Mouse (Mus musculus): ENCODE measurements around the gene Gm10318. TPM values are rescaled to one million over a fixed set of nuclear protein-coding genes. Genes with fewer than 3 reads are reported as not detected.

Gm10318 gene
- polyA plus RNA-seq, 1 experiment from 2014 or later, result not detected

DNA sequence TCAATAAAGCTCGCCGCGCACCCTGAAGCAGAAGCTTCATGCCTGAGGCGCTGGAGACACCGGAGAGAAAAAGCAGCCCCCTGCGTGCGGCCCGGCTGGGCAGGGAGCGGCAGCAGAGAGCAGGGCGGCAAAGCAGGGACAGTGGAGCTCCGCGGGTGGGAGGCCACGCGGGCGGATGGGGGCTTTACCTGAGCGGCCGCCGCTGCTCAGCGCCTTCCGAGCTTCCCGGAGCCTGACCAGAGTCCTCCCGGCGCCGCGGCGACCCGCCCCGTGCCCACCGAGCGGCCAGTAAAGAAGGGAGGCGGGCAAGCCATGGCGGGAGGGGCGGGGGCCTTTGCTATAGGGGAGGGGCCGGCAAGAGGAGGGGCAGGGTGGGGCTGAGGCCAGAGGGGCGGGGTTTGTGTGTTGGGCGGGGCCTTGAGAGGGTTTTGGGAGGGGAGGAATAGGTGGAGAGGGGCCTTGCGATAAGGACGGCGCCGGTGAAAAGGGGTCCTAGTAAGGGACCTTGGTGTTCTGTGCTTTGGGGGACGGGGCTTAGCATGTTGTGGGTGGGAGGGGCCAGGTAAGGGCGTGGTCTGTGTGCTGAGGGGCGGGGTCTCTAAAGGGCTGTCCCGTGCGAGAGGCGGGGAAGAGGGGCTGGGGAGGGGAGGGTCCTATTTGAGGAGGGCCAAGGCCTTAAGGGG lies 49.7 kb downstream of the Gm10318 start, which contains the start of gene Lrrc3:
Gene Lrrc3 (minus strand): TSS at position 326 of the 683 bp plus-strand sequence.
- ATAC-seq (replicated peaks; ENCODE audit: extremely low read depth, insufficient read depth, low FRiP score), result peak; percentile 68
- H3K4me1 ChIP-seq (ENCODE audit: control insufficient read depth, insufficient read depth, low read length), result peaks cover 10% of the 10 kb centered on the region
- 2% methylated on average over 46 of the region's 46 CpGs for WGBS
- peak within 1 kb of the TSS; percentile 77 for H3K4me2 ChIP-seq (ENCODE audit: low read depth, low read length)
- H3K36me3 ChIP-seq (ENCODE audit: control insufficient read depth, insufficient read depth), result no peaks in the 10 kb centered on the region
- H3K27me3 ChIP-seq (ENCODE audit: control insufficient read depth, insufficient read depth, low read length), result peaks cover 12% of the 10 kb centered on the region
- peak within 1 kb of the TSS; percentile 59 for H3K4me3 ChIP-seq (ENCODE audit: low read length)
- no peaks in the 10 kb centered on the region for H3K9me3 ChIP-seq (replicated peaks; ENCODE audit: control insufficient read depth, low read length)
- no peak within 1 kb of the TSS for H3K27ac ChIP-seq (ENCODE audit: low read length)
- peak within 1 kb of the TSS; percentile 67 for H3K9ac ChIP-seq (ENCODE audit: low read length)

DNA sequence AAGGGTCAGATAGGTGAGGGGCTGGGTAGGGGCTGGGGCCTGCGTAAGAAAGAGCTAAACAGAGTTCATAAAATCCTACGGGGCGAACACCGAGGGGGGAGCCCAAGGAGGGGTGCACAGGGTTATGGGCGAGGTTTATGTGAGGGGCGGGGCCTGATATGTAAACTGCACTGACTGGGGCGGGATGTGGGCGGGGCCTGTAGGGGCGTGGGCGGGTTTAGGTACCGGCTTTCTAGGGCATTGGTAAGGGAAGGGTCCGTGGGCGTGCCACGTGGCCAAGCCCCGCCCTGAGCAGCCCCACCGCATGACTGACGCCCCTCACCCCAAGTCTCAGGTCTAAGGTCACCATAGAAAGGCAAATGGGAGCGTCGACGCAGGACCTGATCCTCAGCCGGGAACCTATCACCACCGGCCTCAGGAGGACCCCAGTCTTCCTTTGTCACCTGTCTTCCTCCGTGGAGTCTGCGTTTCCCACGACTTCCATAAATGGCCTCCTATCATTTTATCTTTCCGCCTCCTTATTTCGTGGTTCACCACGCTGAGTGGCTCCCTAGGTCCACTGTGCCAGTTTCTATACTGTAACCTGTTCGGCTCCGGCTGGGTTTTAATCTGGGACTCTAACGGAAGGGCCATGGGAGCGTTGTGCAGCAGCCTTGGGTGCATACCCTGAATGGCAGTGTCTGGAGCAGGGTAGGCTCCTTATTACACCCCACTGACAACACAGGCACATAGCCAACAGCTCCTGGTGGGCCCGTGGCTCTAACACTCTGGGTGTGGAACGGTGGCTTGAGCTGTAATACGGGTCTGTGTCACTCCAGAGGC lies 50.4 kb downstream of the Gm10318 start:
- Histone ChIP-seq H3K9me3 (replicated peaks; ENCODE audit: control insufficient read depth, low read length) (peaks cover 3% of the 10 kb centered on the region), H3K27me3 (ENCODE audit: control insufficient read depth, insufficient read depth, low read length) (peaks cover 12% of the 10 kb centered on the region), H3K4me1 (ENCODE audit: control insufficient read depth, insufficient read depth, low read length) (peaks cover 10% of the 10 kb centered on the region), H3K27ac (ENCODE audit: low read length) (no peak overlapping the region), H3K4me2 (ENCODE audit: low read depth, low read length) (peak overlapping the region; percentile 77), H3K36me3 (ENCODE audit: control insufficient read depth, insufficient read depth) (no peaks in the 10 kb centered on the region), H3K4me3 (ENCODE audit: low read length) (peak overlapping the region; percentile 59), H3K9ac (ENCODE audit: low read length) (no peak overlapping the region; the same call in 1 of the 2 replicates)
- peak; percentile 51 for ATAC-seq (replicated peaks; ENCODE audit: extremely low read depth, insufficient read depth, low FRiP score)
- WGBS, result 5% methylated on average over 34 of the region's 35 CpGs

Other genes with a start within 250 kb of the Gm10318 start
- gene Sumo3, start 246.8 kb upstream of the Gm10318 start, polyA plus RNA-seq (2015; fragmentation: Nextera tagmentation; extraction: Ambion mirVana), result 157 and 170 TPM in 2 replicates
- 4.6 TPM in 1 of 2 replicates, not detected in the other for gene Gm49325, start 246.7 kb upstream of the Gm10318 start, polyA plus RNA-seq (2015; fragmentation: Nextera tagmentation; extraction: Ambion mirVana)
- 85.4 and 91.0 TPM in 2 replicates for gene Ube2g2, start 230.6 kb upstream of the Gm10318 start, polyA plus RNA-seq (2015; fragmentation: Nextera tagmentation; extraction: Ambion mirVana)
- 0.10 and 0.28 TPM in 2 replicates for gene Tspear, start 166.3 kb upstream of the Gm10318 start, polyA plus RNA-seq (2015; fragmentation: Nextera tagmentation; extraction: Ambion mirVana)
- not detected in 2 replicates for gene Gm19402, start 162.1 kb upstream of the Gm10318 start, polyA plus RNA-seq (2015; fragmentation: Nextera tagmentation; extraction: Ambion mirVana)
- not detected in 2 replicates for gene Gm9508, start 155.6 kb upstream of the Gm10318 start, polyA plus RNA-seq (2015; fragmentation: Nextera tagmentation; extraction: Ambion mirVana)
- gene Gm10272, start 146.2 kb upstream of the Gm10318 start, polyA plus RNA-seq (2015; fragmentation: Nextera tagmentation; extraction: Ambion mirVana), result not detected in 2 replicates
- not detected in 2 replicates for gene Gm10024, start 141.4 kb upstream of the Gm10318 start, polyA plus RNA-seq (2015; fragmentation: Nextera tagmentation; extraction: Ambion mirVana)
- gene Gm10142, start 137.1 kb upstream of the Gm10318 start, polyA plus RNA-seq (2015; fragmentation: Nextera tagmentation; extraction: Ambion mirVana), result not detected in 2 replicates
- gene Krtap12-1, start 132.3 kb upstream of the Gm10318 start, polyA plus RNA-seq (2015; fragmentation: Nextera tagmentation; extraction: Ambion mirVana), result not detected in 2 replicates
- not detected in 2 replicates for gene Gm10100, start 126.4 kb upstream of the Gm10318 start, polyA plus RNA-seq (2015; fragmentation: Nextera tagmentation; extraction: Ambion mirVana)
- gene Gm18596, start 110.2 kb upstream of the Gm10318 start, polyA plus RNA-seq (2015; fragmentation: Nextera tagmentation; extraction: Ambion mirVana), result not detected in 2 replicates
- gene Gm9736, start 101.5 kb upstream of the Gm10318 start, polyA plus RNA-seq (2015; fragmentation: Nextera tagmentation; extraction: Ambion mirVana), result not detected in 2 replicates
- not detected in 2 replicates for gene Gm3233, start 93.2 kb upstream of the Gm10318 start, polyA plus RNA-seq (2015; fragmentation: Nextera tagmentation; extraction: Ambion mirVana)
- gene Gm3238, start 81.5 kb upstream of the Gm10318 start, polyA plus RNA-seq (2015; fragmentation: Nextera tagmentation; extraction: Ambion mirVana), result not detected in 2 replicates
- gene Gm7138, start 75.9 kb upstream of the Gm10318 start, polyA plus RNA-seq (2015; fragmentation: Nextera tagmentation; extraction: Ambion mirVana), result not detected in 2 replicates
- not detected in 2 replicates for gene Gm3250, start 70.3 kb upstream of the Gm10318 start, polyA plus RNA-seq (2015; fragmentation: Nextera tagmentation; extraction: Ambion mirVana)
- gene Gm7137, start 64.7 kb upstream of the Gm10318 start, polyA plus RNA-seq (2015; fragmentation: Nextera tagmentation; extraction: Ambion mirVana), result not detected in 2 replicates
- not detected in 2 replicates for gene Gm9639, start 57.8 kb upstream of the Gm10318 start, polyA plus RNA-seq (2015; fragmentation: Nextera tagmentation; extraction: Ambion mirVana)
- gene Gm19668, start 53.7 kb upstream of the Gm10318 start, polyA plus RNA-seq (2015; fragmentation: Nextera tagmentation; extraction: Ambion mirVana), result not detected in 2 replicates
- gene Gm9507, start 41.0 kb upstream of the Gm10318 start, polyA plus RNA-seq (2015; fragmentation: Nextera tagmentation; extraction: Ambion mirVana), result not detected in 2 replicates
- gene Gm2696, start 38.2 kb upstream of the Gm10318 start, polyA plus RNA-seq (2015; fragmentation: Nextera tagmentation; extraction: Ambion mirVana), result not detected in 2 replicates
- gene Krtap10-4, start 25.8 kb upstream of the Gm10318 start, polyA plus RNA-seq (2015; fragmentation: Nextera tagmentation; extraction: Ambion mirVana), result not detected in 2 replicates
- gene Krtap10-10, start 16.9 kb upstream of the Gm10318 start, polyA plus RNA-seq (2015; fragmentation: Nextera tagmentation; extraction: Ambion mirVana), result not detected in 2 replicates
- gene Gm36176, start 6.1 kb upstream of the Gm10318 start, polyA plus RNA-seq (2015; fragmentation: Nextera tagmentation; extraction: Ambion mirVana), result not detected in 2 replicates
- gene Gm3285, start 9.1 kb downstream of the Gm10318 start, polyA plus RNA-seq (2015; fragmentation: Nextera tagmentation; extraction: Ambion mirVana), result not detected in 2 replicates
- gene Lrrc3, start 49.7 kb downstream of the Gm10318 start, polyA plus RNA-seq (2015; fragmentation: Nextera tagmentation; extraction: Ambion mirVana), result 1.2 and 1.4 TPM in 2 replicates
- gene Trpm2, start 117.7 kb downstream of the Gm10318 start, polyA plus RNA-seq (2015; fragmentation: Nextera tagmentation; extraction: Ambion mirVana), result 2.6 and 3.4 TPM in 2 replicates
- gene 1810043G02Rik, start 125.7 kb downstream of the Gm10318 start, polyA plus RNA-seq (2015; fragmentation: Nextera tagmentation; extraction: Ambion mirVana), result 19.4 and 20.9 TPM in 2 replicates
- gene Pfkl, start 157.2 kb downstream of the Gm10318 start, polyA plus RNA-seq (2015; fragmentation: Nextera tagmentation; extraction: Ambion mirVana), result 203 and 219 TPM in 2 replicates
- 0.13 TPM in 1 of 2 replicates, not detected in the other for gene Dnmt3l, start 189.1 kb downstream of the Gm10318 start, polyA plus RNA-seq (2015; fragmentation: Nextera tagmentation; extraction: Ambion mirVana)
- 1.3 and 3.0 TPM in 2 replicates for gene Aire, start 190.8 kb downstream of the Gm10318 start, polyA plus RNA-seq (2015; fragmentation: Nextera tagmentation; extraction: Ambion mirVana)
- gene Icosl, start 216.4 kb downstream of the Gm10318 start, polyA plus RNA-seq (2015; fragmentation: Nextera tagmentation; extraction: Ambion mirVana), result 2.5 and 2.9 TPM in 2 replicates

Measured in heart, embryonic 16.5 days (tissue).